Mouse (Mus musculus) gastrocnemius, postnatal 36 days (tissue): Measurements from ENCODE around the gene Olfr1298. TPM values are rescaled to one million over a fixed set of nuclear protein-coding genes. Genes with fewer than 3 reads are reported as not detected.

Source experiments
- DNase-seq, 2 experiments: peaks; one replicate each; pipeline ENCODE4 v3.0.0; 2022
- intact Hi-C: fragments of 180-260 bp; cut with DNase I; formaldehyde crosslinking; loops from one replicate; pipeline ENCODE4 v1.15.1; 2025
- long read RNA-seq, 2 experiments: library from polyadenylated mRNA; stranded (forward); transcript quantifications; one replicate each; pipeline ENCODE4 v2.0.0; 2021
- total RNA-seq, 2 experiments: library from RNA; stranded (reverse); gene quantifications; 2 replicates each; pipeline ENCODE4 v1.2.3; 2021

The Olfr1298 gene
- total RNA-seq, result not detected
- long read RNA-seq, experiment 1, result 0 reads
- long read RNA-seq, experiment 2, result 0 reads

DNA sequence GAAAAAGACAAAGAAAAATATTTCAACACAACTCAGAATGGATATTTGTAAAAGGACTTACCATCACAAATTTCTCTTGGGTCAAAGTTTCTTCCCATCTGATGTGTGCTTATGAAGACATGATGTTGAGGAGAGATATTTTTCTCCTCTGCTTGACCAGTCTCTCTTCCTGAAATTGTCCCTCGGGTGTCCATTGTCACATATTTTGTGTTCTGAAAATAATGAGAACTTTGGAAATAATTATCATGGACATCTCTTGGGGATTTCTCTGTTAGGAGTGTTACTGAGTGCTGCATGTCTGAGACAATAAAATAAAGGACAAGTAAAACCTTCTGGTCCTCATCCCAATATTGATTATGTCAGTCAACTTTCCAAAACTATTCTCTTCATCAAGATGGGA lies at the start of gene Olfr1298:
Gene Olfr1298 (minus strand): TSS at position 101 of the 400 bp plus-strand sequence.
- no peak for DNase-seq
- intact Hi-C loops, result loop anchor here (1.0 kb wide), 1 partner anchor 9 kb away; no protein-coding TSS in a partner anchor

DNA sequence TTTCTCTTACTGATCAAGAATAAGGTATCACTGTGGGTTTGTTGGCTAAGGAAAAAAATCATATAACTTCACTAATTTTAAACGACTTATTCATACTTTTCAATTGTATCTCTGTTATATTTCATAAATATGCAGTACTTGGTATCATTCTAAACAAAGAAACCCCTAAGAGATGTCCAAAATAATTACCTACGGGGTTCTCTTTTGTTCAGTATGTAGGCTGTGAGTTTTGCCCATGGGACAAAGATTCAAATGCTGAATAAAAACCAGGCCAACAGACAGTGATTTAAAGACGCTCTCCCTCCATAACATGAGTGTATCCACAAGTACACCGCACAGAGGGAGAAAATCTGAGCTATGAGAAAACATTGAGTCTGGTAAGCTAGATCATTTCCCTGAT lies 12.1 kb upstream of the Olfr1298 start, which contains the start of gene Olfr1299:
Gene Olfr1299 (plus strand): TSS at position 301 of the 400 bp plus-strand sequence.
- intact Hi-C loops, result no loop called here
- no peak for DNase-seq

DNA sequence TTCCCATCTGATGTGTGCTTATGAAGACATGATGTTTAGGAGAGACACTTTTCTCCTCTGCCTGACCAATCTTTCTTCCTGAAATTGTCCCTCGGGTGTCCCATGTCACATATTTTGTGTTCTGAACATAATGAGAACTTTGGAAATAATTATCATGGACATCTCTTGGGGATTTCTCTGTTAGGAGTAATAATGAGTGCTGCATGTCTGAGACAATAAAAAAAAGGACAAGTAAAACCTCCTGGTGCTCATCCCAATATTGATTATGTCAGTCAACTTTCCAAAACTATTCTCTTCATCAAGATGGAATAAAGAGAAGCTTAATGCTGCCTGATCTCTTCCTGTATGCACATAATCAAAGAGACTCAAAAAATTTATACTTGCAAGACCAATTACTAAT lies 22.6 kb downstream of the Olfr1298 start, which contains the start of gene Olfr1297:
Gene Olfr1297 (minus strand): TSS at position 101 of the 400 bp plus-strand sequence.
- DNase-seq, result no peak
- intact Hi-C loops, result no loop called here

Other genes with a start within 250 kb of the Olfr1298 start
- not detected for gene Olfr1286, start 226.1 kb downstream of the Olfr1298 start, total RNA-seq
- not detected for gene Olfr1287, start 200.1 kb downstream of the Olfr1298 start, total RNA-seq
- gene Olfr1288, start 175.1 kb downstream of the Olfr1298 start, total RNA-seq, result not detected
- gene Olfr1289, start 168.4 kb downstream of the Olfr1298 start, total RNA-seq, result not detected
- gene Olfr1290, start 155.4 kb downstream of the Olfr1298 start, total RNA-seq, result not detected
- gene Olfr1291-ps1, start 152.0 kb downstream of the Olfr1298 start, total RNA-seq, result not detected
- not detected for gene Olfr1293-ps, start 124.0 kb downstream of the Olfr1298 start, total RNA-seq
- not detected for gene Olfr1294, start 108.9 kb downstream of the Olfr1298 start, total RNA-seq
- not detected for gene Olfr1295, start 79.5 kb downstream of the Olfr1298 start, total RNA-seq
- gene Olfr1297, start 22.7 kb downstream of the Olfr1298 start, total RNA-seq, result not detected
- gene Olfr1299, start 12.2 kb upstream of the Olfr1298 start, total RNA-seq, result not detected
- gene Olfr1301, start 101.8 kb upstream of the Olfr1298 start, total RNA-seq, result not detected
- gene Olfr1302, start 128.2 kb upstream of the Olfr1298 start, total RNA-seq, result not detected
- not detected for gene Olfr1303, start 171.1 kb upstream of the Olfr1298 start, total RNA-seq
- not detected for gene Olfr1305, start 227.9 kb upstream of the Olfr1298 start, total RNA-seq